Mouse (Mus musculus) midbrain, embryonic 13.5 days (tissue): ENCODE data around the gene Agap1. TPM values are rescaled to one million over a fixed set of nuclear protein-coding genes. Genes with fewer than 3 reads are reported as not detected.

ENCODE experiments used
- ATAC-seq: fragments of 200-750 bp; cut with Nextera tagmentation; 2 replicates; pipeline ENCODE4 v1.8.0; 2017; ENCODE audit warnings: mild to moderate bottlenecking, moderate TSS enrichment, moderate library complexity
- H3K27ac ChIP-seq: fragments of 300-500 bp; sonication (generic); 2 replicates; pipeline ENCODE4 v1.5.1; 2015; ENCODE audit warnings: inconsistent platforms, mild to moderate bottlenecking, moderate library complexity
- H3K27me3 ChIP-seq: fragments of 300-500 bp; sonication (generic); 2 replicates; pipeline ENCODE4 v1.6.1; 2015; ENCODE audit warnings: mild to moderate bottlenecking, inconsistent platforms
- H3K36me3 ChIP-seq: fragments of 300-500 bp; sonication (generic); 2 replicates; pipeline ENCODE4 v1.6.1; 2015; ENCODE audit warnings: mild to moderate bottlenecking, inconsistent platforms
- H3K4me1 ChIP-seq: fragments of 300-500 bp; sonication (generic); replicated peaks from 2 replicates; pipeline ENCODE4 v1.6.1; 2015; ENCODE audit warnings: inconsistent platforms
- H3K4me2 ChIP-seq: fragments of 300-500 bp; sonication (generic); replicated peaks from 2 replicates; pipeline ENCODE4 v1.6.1; 2015; ENCODE audit warnings: moderate library complexity, mild to moderate bottlenecking, inconsistent platforms
- H3K4me3 ChIP-seq: fragments of 300-500 bp; sonication (generic); replicated peaks from 2 replicates; pipeline ENCODE4 v1.5.1; 2015; ENCODE audit warnings: mild to moderate bottlenecking, inconsistent platforms
- H3K9ac ChIP-seq: fragments of 300-500 bp; sonication (generic); replicated peaks from 2 replicates; pipeline ENCODE4 v1.6.1; 2015; ENCODE audit warnings: mild to moderate bottlenecking, inconsistent platforms
- H3K9me3 ChIP-seq: fragments of 300-500 bp; sonication (generic); 2 replicates; pipeline ENCODE4 v1.6.1; 2016; ENCODE audit warnings: mild to moderate bottlenecking, inconsistent platforms
- WGBS: fragments of 180-500 bp; shearing (Covaris S2); methylation state at CpG from one replicate; pipeline ENCODE4 v1.1.7; 2015; 5-methylcytosine and 5-hydroxymethylcytosine counted together
- polyA plus RNA-seq: library from polyadenylated mRNA; unstranded; fragments of >200 nt; fragmentation: Nextera tagmentation; extraction: Ambion mirVana; gene quantifications from 2 replicates; pipeline ENCODE4 v1.2.1, GENCODE M21; 2015

Agap1 gene
- polyA plus RNA-seq, 1 experiment from 2014 or later: 50.2 TPM

GRCm38 (mm10) chr1:89895801-89896200 is 441.2 kb downstream of the Agap1 start:
- no peak overlapping the region for H3K9ac ChIP-seq
- peaks cover 27% of the 10 kb centered on the region for H3K4me1 ChIP-seq
- ATAC-seq: no peak
- H3K27me3 ChIP-seq: no peaks in the 10 kb centered on the region
- H3K4me2 ChIP-seq: no peak overlapping the region
- no peak overlapping the region for H3K27ac ChIP-seq
- no peaks in the 10 kb centered on the region for H3K9me3 ChIP-seq
- H3K4me3 ChIP-seq: no peak overlapping the region
- peaks cover 28% of the 10 kb centered on the region for H3K36me3 ChIP-seq
- WGBS: 89% methylated on average over 5 of the region's 5 CpGs

- H3K27ac ChIP-seq: no peak overlapping the region
- H3K27me3 ChIP-seq: no peaks in the 10 kb centered on the region
- H3K9ac ChIP-seq: no peak overlapping the region
- no peak overlapping the region for H3K4me3 ChIP-seq
- H3K4me2 ChIP-seq: no peak overlapping the region
- peaks cover 2% of the 10 kb centered on the region; the same call in 1 of the 2 replicates for H3K4me1 ChIP-seq
- no peak for ATAC-seq
- WGBS: 82% methylated on average over 2 of the region's 2 CpGs
- peaks cover 12% of the 10 kb centered on the region; the same call in 1 of the 2 replicates for H3K36me3 ChIP-seq
- no peaks in the 10 kb centered on the region for H3K9me3 ChIP-seq
Measured at GRCm38 (mm10) chr1:89899036-89899435, 444.4 kb downstream of the Agap1 start.

- no peak overlapping the region for H3K4me2 ChIP-seq
- H3K4me1 ChIP-seq: no peaks in the 10 kb centered on the region
- 78% methylated on average over 11 of the region's 11 CpGs for WGBS
- H3K36me3 ChIP-seq: peaks cover 10% of the 10 kb centered on the region; the same call in 1 of the 2 replicates
- ATAC-seq: no peak
- H3K4me3 ChIP-seq: no peak overlapping the region
- H3K9ac ChIP-seq: no peak overlapping the region
- H3K9me3 ChIP-seq: no peaks in the 10 kb centered on the region
- no peaks in the 10 kb centered on the region for H3K27me3 ChIP-seq
- H3K27ac ChIP-seq: no peak overlapping the region
Measured at GRCm38 (mm10) chr1:89899761-89900445, 445.3 kb downstream of the Agap1 start.

- Histone ChIP-seq H3K9ac (no peak overlapping the region), H3K9me3 (no peaks in the 10 kb centered on the region), H3K36me3 (peaks cover 9% of the 10 kb centered on the region; the same call in 1 of the 2 replicates), H3K27me3 (no peaks in the 10 kb centered on the region), H3K4me1 (no peaks in the 10 kb centered on the region), H3K27ac (no peak overlapping the region), H3K4me3 (no peak overlapping the region), H3K4me2 (no peak overlapping the region)
- no peak for ATAC-seq
- WGBS: 84% methylated on average over 4 of the region's 4 CpGs
Measured at GRCm38 (mm10) chr1:89901381-89901780, 446.8 kb downstream of the Agap1 start.

- H3K36me3 ChIP-seq: peaks cover under 1% of the 10 kb centered on the region; the same call in 1 of the 2 replicates
- WGBS: 96% methylated on average over 2 of the region's 2 CpGs
- H3K27ac ChIP-seq: no peak overlapping the region
- no peak overlapping the region for H3K4me3 ChIP-seq
- H3K4me1 ChIP-seq: no peaks in the 10 kb centered on the region
- ATAC-seq: no peak
- H3K27me3 ChIP-seq: no peaks in the 10 kb centered on the region
- H3K9ac ChIP-seq: no peak overlapping the region
- 0 out of 2 replicates have a peak, but pooled peaks cover 2% of the 10 kb centered on the region for H3K9me3 ChIP-seq
- no peak overlapping the region for H3K4me2 ChIP-seq
Measured at GRCm38 (mm10) chr1:89902236-89902635, 447.6 kb downstream of the Agap1 start.

GRCm38 (mm10) chr1:89902641-89903040 is 448.0 kb downstream of the Agap1 start:
- H3K9ac ChIP-seq: no peak overlapping the region
- 93% methylated on average over 1 of the region's 1 CpGs for WGBS
- no peaks in the 10 kb centered on the region for H3K4me1 ChIP-seq
- H3K4me3 ChIP-seq: no peak overlapping the region
- H3K9me3 ChIP-seq: 0 out of 2 replicates have a peak, but pooled peaks cover 2% of the 10 kb centered on the region
- ATAC-seq: no peak
- H3K4me2 ChIP-seq: no peak overlapping the region
- no peaks in the 10 kb centered on the region for H3K27me3 ChIP-seq
- H3K27ac ChIP-seq: no peak overlapping the region
- no peaks in the 10 kb centered on the region for H3K36me3 ChIP-seq

GRCm38 (mm10) chr1:89909796-89910195 is 455.2 kb downstream of the Agap1 start:
- H3K4me3 ChIP-seq: no peak overlapping the region
- peaks cover 45% of the 10 kb centered on the region for H3K27me3 ChIP-seq
- no peak overlapping the region for H3K4me2 ChIP-seq
- no peak for ATAC-seq
- 0 out of 2 replicates have a peak, but pooled peaks cover 2% of the 10 kb centered on the region for H3K9me3 ChIP-seq
- no peak overlapping the region for H3K9ac ChIP-seq
- no peaks in the 10 kb centered on the region for H3K36me3 ChIP-seq
- H3K27ac ChIP-seq: no peak overlapping the region
- no peaks in the 10 kb centered on the region for H3K4me1 ChIP-seq
- WGBS: 94% methylated on average over 8 of the region's 8 CpGs

- no peaks in the 10 kb centered on the region for H3K36me3 ChIP-seq
- H3K27ac ChIP-seq: no peak overlapping the region
- H3K27me3 ChIP-seq: peaks cover 65% of the 10 kb centered on the region
- H3K4me3 ChIP-seq: no peak overlapping the region
- H3K9ac ChIP-seq: no peak overlapping the region
- H3K4me1 ChIP-seq: no peaks in the 10 kb centered on the region
- H3K4me2 ChIP-seq: no peak overlapping the region
- no peaks in the 10 kb centered on the region for H3K9me3 ChIP-seq
- no peak for ATAC-seq
- WGBS: 53% methylated on average over 5 of the region's 5 CpGs
Measured at GRCm38 (mm10) chr1:89912392-89912791, 457.8 kb downstream of the Agap1 start.

GRCm38 (mm10) chr1:89913611-89914010 is 459.0 kb downstream of the Agap1 start:
- WGBS: 76% methylated on average over 4 of the region's 4 CpGs
- Histone ChIP-seq H3K27ac (no peak overlapping the region), H3K36me3 (no peaks in the 10 kb centered on the region), H3K9ac (no peak overlapping the region), H3K27me3 (peaks cover 78% of the 10 kb centered on the region), H3K9me3 (0 out of 2 replicates have a peak, but pooled peaks cover 2% of the 10 kb centered on the region), H3K4me1 (no peaks in the 10 kb centered on the region), H3K4me2 (no peak overlapping the region), H3K4me3 (no peak overlapping the region)
- no peak for ATAC-seq

GRCm38 (mm10) chr1:89918111-89918510 is 463.5 kb downstream of the Agap1 start:
- 0 out of 2 replicates have a peak, but pooled peaks cover 6% of the 10 kb centered on the region for H3K9me3 ChIP-seq
- peaks cover 88% of the 10 kb centered on the region for H3K27me3 ChIP-seq
- ATAC-seq: no peak
- H3K4me2 ChIP-seq: no peak overlapping the region
- no peak overlapping the region for H3K27ac ChIP-seq
- WGBS: 17% methylated on average over 18 of the region's 18 CpGs
- no peak overlapping the region for H3K4me3 ChIP-seq
- H3K9ac ChIP-seq: no peak overlapping the region
- H3K4me1 ChIP-seq: peaks cover 17% of the 10 kb centered on the region
- no peaks in the 10 kb centered on the region for H3K36me3 ChIP-seq

GRCm38 (mm10) chr1:89919206-89919605 is 464.6 kb downstream of the Agap1 start:
- H3K9ac ChIP-seq: no peak overlapping the region
- no peaks in the 10 kb centered on the region for H3K36me3 ChIP-seq
- H3K27me3 ChIP-seq: peaks cover 90% of the 10 kb centered on the region
- no peak overlapping the region for H3K27ac ChIP-seq
- ATAC-seq: no peak
- WGBS: 79% methylated on average over 6 of the region's 6 CpGs
- 0 out of 2 replicates have a peak, but pooled peaks cover 6% of the 10 kb centered on the region for H3K9me3 ChIP-seq
- no peak overlapping the region for H3K4me3 ChIP-seq
- H3K4me2 ChIP-seq: no peak overlapping the region
- H3K4me1 ChIP-seq: peaks cover 25% of the 10 kb centered on the region

- 3% methylated on average over 10 of the region's 10 CpGs for WGBS
- no peaks in the 10 kb centered on the region for H3K36me3 ChIP-seq
- no peak for ATAC-seq
- H3K27ac ChIP-seq: no peak overlapping the region
- H3K9ac ChIP-seq: no peak overlapping the region
- H3K4me3 ChIP-seq: no peak overlapping the region
- H3K9me3 ChIP-seq: 0 out of 2 replicates have a peak, but pooled peaks cover 6% of the 10 kb centered on the region
- H3K4me2 ChIP-seq: no peak overlapping the region
- H3K27me3 ChIP-seq: peaks cover 100% of the 10 kb centered on the region
- H3K4me1 ChIP-seq: peaks cover 43% of the 10 kb centered on the region
Measured at GRCm38 (mm10) chr1:89921806-89922205, 467.2 kb downstream of the Agap1 start.
